Mouse (Mus musculus) gastrocnemius, postnatal 36 days (tissue): ENCODE results near the gene Ermap. TPM values are rescaled to one million over a fixed set of nuclear protein-coding genes. Genes with fewer than 3 reads are reported as not detected.

Source experiments
- DNase-seq, 2 experiments: peaks; one replicate each; pipeline ENCODE4 v3.0.0; 2022
- intact Hi-C: fragments of 180-260 bp; cut with DNase I; formaldehyde crosslinking; loops from one replicate; pipeline ENCODE4 v1.15.1; 2025
- total RNA-seq, 2 experiments: library from RNA; stranded (reverse); gene quantifications; 2 replicates each; pipeline ENCODE4 v1.2.3; 2021

Gene Ermap
- total RNA-seq, 2 experiments from 2014 or later: not detected

DNA sequence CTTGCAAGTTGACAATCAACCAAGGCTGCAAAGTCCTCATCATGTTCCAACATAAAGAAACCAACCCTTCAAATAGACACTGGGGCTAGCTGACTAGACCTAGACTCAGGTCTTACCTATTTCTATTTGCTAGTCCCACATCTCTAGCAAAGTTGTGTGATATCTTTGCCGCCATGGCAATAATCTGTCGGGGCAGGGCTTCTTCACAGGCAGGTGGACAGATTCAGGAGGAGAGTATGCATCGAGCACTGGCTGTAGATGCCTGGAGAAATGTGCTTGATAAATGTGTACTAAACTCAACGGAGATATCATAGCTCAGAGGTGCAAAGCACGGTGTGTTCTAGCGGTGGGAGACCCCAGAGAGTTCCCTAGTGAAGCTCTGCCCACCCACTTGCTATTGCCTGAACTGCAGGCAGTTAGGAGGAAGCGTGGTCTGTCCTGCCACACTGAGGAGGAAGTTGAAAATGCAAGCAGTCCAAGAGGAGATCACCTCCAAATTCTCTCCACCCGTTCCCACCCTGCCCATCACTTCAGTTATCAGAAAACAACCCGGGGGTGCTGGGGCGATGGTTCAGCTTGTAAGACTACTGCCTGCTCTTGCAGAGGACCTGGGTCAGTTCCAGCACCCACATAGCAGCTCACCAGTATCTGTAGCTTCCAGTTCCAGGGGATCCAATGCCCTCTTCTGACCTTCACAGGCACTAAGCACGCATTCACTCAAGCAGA lies 1.6 kb downstream of the Ermap start:
- DNase-seq: no peak
- intact Hi-C loops: loop anchor here (10.0 kb wide), 1 partner anchor 1153 kb away; no protein-coding TSS in a partner anchor

DNA sequence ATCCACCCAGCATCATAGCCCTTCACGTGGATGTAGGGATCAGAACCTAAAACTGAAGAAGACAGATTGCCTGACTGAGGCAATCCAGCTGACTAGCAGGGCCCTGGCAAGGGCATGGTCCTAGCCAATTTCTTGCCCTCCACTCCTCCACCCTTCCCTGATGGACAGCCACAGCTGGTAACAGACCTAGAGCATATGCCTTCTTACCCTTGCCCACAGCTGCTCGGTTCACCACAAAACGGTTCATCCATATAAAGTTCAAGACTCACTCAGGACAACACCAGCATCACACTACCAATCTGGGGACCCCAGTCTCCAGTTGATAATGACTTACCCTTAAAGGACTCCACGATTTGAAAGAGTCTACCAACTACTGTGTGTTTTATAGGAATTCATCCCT lies 4.0 kb downstream of the Ermap start:
- DNase-seq: no peak
- intact Hi-C loops: loop anchor here (10.0 kb wide), 1 partner anchor 1151 kb away; no protein-coding TSS in a partner anchor

DNA sequence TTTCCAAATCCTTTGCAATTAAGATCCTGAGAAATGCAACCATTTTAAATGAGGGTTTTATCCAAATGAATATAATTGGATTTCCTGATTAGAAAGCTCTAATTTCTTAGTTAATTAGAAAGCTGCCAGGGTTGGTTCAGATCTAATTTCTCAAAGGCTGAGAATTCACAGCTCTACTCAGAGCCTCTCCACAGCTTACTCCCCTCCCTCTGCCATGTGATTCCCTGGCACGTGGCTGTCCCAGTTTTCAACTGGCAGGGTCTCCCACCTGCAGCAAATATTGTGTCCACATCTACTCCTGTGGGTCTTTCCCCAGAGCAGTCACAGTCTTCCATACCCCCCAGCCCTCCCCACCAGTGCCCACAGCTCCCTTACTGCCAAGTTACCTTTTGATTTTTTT lies 6.3 kb downstream of the Ermap start:
- DNase-seq: no peak
- intact Hi-C loops: loop anchor here (10.0 kb wide), 1 partner anchor 1149 kb away; no protein-coding TSS in a partner anchor

DNA sequence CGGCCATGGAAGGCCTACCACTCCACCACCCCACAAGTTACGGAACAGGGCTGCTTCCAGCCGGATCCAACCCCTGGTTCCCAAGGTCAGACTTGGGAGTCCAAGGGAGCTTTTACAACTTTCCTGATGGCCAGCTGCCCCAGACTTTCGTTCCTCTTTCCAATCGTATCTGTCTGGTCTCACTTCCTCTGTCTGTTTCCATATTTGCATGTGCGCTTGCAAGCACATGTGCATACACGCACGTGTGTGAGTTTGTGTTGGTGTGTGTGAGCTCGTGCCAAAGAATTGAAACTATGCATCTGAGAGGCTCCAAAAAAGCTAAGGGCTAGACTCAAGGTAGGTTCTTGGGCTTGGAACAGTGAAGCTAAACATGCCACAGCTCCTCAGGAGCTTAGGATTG lies 8.4 kb downstream of the Ermap start:
- no peak for DNase-seq
- intact Hi-C loops: loop anchor here (10.0 kb wide), 1 partner anchor 1147 kb away; no protein-coding TSS in a partner anchor

DNA sequence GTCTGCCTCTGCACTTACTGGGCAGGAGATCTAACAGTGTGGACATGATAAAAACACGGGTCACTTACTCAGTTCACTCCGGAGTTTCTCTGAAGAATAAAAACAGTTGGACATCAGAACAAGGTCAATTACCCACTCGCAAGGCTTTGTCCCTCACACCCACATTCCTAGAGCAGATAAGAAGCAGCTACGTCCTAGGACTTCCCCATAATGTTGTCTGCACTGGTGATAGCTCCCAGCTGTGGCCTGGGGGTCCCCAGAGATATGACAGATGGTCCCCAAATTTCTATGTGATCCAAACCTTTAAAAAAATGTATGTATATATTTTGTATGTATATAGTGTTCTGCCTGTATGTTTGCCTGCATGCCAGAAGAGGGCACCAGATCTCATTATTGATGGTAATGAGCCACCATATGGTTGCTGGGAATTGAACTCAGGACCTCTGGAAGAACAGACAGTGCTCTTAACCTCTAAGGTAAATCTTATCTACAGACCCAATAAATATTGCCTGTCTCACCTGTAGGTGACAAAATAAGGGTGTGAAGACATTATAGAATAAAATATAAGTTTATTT lies 9.6 kb downstream of the Ermap start:
- DNase-seq: no peak
- intact Hi-C loops: loop anchor here (10.0 kb wide), 1 partner anchor 1145 kb away; no protein-coding TSS in a partner anchor

DNA sequence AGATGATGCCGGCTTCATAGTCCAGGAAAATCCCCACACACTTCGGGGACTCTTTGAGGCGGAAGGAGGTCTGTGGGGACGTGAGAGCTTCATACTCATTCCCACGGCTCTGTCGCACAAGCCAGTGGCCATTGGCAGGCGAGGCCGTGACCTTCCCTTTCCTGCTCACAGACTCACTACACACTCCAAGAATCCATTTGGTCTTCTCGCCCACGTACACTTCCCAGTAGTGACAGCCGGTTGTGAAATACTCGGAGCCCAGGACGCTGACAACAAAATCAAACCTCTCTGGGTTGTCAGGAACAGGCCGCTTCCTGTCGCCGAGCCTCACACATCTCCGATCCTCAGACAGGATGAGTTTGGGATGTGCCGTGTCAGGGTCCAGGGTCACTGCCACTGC lies 11.5 kb downstream of the Ermap start:
- DNase-seq: no peak

DNA sequence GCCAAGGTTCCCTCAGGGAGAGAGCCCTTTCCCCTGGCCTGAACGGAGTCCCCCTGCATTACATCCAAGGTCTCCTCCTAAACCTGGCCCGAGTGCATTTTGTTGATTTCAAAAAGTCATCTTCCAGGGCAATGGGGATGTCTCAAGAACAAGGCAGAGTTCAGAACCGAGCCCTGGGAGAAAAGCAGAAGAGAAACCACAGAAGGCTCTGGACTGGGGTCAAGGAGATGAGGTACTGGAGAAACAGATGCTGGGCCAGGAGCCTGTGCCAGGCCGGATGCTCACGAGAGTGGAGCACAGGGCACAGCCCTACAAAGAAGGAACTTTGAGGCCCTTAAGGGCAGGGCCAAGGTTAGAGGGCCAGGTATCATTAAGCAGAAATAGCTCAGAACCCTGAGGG lies 12.1 kb downstream of the Ermap start:
- intact Hi-C loops: no loop called here
- no peak for DNase-seq

More for the DNA sequence above, 11.5 kb downstream of the Ermap start:
- intact Hi-C loops: no loop called here

DNA sequence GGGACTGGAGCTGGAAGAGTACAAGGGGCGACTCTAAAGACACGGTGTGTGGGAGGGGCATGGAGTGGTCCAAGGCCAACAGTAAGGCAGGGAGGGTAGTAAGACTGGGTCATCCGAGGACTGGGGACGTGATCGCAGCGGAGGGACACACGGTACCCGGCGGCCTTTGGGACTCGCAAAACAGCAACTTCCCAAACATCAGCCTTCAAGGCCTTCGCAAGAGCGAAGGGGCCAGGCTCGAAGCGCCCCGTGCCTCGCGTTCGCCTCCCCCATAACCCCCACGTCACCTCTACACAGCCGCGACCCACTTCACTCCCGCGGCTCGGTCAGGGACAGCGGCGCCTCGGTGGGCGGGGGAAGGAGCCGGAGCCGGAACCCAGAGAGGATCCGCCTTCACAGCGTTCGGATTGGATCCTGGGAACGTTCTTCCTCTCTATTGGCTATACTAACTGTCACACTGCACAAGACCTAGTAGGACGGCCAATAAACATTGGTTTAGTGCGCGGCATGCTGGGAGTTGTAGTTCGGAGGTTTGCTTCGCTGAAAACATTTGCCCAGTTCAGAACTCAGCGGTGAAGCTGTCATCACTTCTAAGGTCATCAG lies 15.9 kb downstream of the Ermap start, which contains the start of gene Zfp691:
Zfp691 (minus strand) TSS at position 345 of the 603 bp plus-strand sequence.
- peak; percentile 85 to 88 for DNase-seq
- intact Hi-C loops: no loop called here

DNA sequence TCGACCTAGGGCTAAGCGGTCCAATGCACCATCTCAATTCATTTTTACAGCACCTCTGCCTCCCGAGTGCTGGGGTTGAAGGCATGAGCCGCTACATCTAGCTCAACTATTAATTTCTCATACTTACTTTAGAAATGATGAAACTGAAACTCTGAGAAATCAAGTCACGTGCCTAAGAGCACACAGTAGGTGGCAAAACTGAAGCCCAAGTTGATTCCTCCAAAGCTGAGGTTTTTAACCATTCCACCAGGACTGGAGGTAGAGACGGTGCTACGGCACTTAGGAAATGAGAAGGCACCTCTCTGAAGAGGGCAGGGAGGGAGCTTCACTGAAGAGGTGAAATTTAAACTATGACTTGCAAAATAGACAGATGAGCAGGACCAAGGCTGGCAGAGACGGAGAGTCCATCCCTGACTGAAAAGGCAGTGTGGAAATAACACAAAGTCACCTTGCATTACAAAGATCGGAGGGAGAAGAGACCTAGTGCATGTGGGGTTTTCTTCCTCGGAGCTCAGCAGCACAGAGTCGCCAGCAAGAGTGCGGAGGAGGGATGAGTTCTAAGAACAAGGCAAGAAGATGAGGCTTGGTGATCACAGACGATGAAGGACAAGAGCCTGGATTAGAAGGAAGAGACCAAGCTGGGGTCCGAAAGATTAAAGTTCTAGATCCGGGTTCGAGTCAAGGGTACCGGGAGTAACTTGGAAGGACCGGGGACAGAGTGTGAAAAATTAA lies 16.7 kb downstream of the Ermap start:
- intact Hi-C loops: no loop called here
- DNase-seq: no peak

DNA sequence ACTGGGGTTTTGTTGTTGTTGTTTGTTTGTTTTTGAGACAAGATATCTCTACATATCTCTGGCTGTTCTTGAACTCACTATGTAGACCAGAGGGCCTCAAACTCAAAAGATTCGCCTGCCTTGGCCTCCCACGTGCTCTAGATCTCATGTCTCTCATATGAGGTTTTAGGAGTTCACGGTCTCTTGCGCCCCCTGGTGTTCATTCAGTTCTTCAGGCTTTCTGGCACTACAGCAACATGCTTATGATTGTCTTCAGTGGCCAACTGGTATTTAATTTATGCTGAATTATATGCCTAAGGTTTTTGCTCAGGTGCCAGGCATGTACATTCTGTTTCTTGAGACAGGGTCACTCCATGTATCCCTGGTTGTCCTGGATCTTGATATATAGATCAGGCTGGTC lies 22.1 kb downstream of the Ermap start:
- intact Hi-C loops: loop anchor here (1.0 to 5.0 kb wide), 2 partner anchors 35 to 162 kb away; no protein-coding TSS in a partner anchor
- peak; percentile 61 to 70 for DNase-seq

DNA sequence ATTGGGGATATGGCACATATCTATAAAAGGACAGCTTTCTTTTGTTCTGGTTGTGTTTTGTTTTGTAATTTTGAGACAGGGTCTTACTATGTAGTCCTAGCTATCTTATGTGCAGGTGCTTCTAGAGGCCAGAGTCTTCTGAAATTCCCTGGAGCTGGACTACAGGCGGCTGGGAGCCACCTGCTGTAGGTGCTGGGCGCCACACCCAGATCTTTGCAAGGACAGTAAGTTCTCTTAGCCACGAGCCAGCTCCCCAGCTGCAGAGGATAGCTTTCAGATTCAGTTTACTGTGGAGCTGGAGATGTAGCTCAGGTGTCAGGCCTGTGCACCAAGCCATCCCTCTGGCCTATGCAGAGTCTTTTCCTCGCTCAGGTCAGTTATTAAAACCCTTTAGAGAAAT lies 22.7 kb downstream of the Ermap start:
- intact Hi-C loops: loop anchor here (1.0 to 5.0 kb wide), 2 partner anchors 35 to 162 kb away; no protein-coding TSS in a partner anchor
- no peak for DNase-seq

DNA sequence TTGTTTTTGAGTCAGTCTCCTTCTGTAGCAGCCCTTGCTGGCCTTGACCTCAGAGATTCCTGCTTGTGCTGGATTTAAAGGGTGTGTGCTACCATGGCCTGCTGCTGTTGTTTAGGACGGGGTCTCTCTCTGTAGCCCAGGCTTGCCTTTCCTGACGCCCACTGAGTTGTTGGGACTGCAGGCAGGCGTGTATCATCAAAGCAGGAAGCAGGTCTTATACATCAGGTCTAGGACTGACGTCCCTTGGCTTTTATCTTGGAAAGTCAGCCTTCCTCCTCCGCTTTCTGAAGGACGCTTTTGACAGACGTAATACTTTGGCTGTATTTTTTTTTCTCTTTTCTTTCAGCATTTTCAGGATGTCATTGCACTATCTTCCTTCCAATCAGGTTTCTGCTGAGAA lies 23.9 kb downstream of the Ermap start:
- DNase-seq: no peak
- intact Hi-C loops: loop anchor here (5.0 kb wide), 1 partner anchor 36 kb away; no protein-coding TSS in a partner anchor

DNA sequence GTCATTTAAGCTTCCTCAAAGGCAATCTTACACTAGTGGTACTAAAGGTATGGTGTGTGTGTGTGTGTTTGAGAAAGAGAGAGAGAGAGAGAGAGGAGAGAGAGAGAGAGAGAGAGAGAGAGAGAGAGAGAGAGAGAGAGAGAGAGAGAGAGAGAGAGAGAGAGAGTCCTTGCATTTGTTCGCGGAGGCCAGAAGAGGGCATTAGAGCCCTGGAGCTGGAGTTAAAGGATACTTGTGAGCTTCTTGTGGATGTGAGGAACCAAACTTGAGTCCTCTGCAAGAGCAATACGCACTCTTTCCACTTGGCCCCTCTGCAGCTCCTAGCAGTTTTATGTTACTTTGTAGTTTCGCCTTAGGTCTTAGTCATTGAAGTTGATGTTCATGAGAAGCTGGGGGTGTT lies 26.8 kb downstream of the Ermap start:
- no peak for DNase-seq
- intact Hi-C loops: no loop called here

DNA sequence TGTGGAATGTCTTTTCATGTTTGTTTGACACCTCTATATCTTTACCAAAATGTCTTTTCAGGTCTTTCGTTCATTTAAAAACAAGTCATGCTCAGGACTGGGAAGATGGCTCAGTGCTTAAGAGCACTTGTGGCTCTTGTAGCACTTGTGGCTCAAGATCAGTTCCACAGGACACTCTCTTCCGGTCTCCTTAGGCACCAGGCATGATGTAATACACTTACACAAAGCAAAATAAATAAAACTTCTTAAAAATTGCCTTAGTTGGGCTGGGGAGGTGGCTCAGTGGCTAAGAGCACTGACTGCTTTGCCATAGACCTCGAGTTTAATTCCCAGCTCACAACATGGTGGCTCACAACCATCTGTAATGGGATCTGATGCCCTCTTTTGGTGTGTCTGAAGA lies 28.5 kb downstream of the Ermap start:
- DNase-seq: no peak
- intact Hi-C loops: no loop called here

DNA sequence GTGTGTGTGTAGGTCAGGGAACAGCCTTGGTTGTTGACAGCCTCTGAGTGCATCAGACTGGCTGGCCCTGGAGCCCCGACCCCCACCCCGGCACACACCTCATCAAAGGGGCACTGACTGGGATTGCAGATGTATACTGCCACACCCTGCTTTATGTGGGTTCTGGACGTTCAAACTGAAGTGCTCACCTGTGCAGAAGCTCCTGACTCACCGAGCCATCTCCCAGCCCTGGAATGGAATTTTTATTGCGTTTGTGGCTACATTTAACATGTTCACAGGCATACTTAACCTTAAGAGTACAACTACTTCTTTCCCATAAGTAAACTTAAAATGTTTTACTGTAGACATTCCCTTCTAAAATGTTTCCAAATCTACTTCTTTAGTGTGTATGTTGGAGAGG lies 31.9 kb downstream of the Ermap start:
- intact Hi-C loops: no loop called here
- DNase-seq: no peak

DNA sequence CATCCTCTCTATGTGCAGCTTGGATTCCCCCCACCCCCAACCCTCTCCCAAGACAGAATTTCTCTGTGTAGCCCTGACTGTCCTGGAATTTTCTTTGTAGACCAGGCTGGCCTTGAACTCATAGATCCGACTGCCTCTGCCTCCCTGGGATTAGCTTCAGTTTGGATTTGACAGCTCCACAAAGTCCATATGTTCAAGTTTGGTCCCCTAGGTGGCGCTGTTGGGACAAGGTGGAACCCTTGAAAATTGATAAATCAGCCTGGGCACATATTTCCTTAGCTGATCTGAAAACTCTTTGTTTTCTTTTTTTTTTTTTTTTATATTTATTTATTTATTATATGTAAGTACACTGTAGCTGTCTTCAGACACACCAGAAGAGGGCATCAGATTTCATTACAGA lies 32.6 kb downstream of the Ermap start:
- peak in 1 of 2 experiments; percentile 38 for DNase-seq
- intact Hi-C loops: no loop called here

DNA sequence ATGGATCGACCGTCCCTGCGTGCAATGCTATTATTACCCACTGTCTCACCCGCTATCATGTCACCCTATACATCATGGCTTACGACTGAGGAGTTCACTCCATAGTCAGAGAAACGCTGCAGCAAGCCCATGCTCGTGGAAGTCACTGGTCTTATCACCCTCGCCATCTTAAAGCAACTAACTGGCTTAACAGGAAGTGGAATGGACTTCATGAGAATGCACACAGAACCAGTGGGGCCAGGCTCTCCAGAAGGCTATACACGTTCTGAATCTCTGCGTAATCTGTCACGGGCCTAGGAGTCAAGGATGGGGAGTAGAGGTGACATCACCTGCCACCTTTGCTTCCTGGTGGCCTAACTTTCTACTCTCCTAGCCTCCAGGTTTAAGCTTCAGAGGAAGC lies 41.1 kb downstream of the Ermap start:
- intact Hi-C loops: no loop called here
- no peak for DNase-seq

DNA sequence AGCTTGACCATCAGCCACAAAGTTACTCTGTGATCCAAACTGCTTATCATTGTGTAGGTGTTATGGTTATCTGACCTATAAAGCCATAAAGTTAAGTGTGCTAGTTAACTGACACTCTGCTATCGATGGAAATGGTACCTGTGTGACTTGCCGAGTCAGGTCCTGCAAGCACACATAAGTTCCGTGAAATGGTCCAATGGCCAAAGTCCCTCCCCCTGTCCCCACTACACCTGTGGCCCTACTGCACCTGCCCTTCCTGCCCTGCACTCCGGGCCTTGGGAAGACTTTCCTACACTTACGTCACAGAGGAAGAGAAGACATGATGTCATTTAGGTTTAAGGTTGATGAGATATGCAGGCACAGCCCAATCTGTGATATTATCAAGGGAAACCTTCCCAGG lies 42.5 kb downstream of the Ermap start:
- no peak for DNase-seq
- intact Hi-C loops: no loop called here

DNA sequence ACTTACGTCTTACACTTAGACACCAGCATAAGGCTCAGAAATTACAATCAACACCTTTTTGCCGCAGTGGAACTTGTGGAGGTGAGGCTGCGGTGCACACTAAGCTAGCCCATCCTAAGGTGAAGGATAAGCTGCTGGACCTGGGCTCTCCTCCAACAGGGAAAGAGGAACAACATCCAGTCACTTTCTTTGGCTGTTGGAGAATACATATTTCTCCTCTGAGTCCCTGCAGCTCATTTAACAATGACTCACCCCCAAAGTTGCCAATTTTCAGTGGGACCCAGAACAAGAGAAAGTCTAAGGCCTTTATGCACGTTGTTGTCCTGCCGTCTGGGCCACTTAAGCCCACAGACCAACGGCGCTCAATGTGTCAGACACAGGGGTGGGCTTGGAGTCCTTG lies 43.0 kb downstream of the Ermap start:
- intact Hi-C loops: no loop called here
- no peak for DNase-seq

DNA sequence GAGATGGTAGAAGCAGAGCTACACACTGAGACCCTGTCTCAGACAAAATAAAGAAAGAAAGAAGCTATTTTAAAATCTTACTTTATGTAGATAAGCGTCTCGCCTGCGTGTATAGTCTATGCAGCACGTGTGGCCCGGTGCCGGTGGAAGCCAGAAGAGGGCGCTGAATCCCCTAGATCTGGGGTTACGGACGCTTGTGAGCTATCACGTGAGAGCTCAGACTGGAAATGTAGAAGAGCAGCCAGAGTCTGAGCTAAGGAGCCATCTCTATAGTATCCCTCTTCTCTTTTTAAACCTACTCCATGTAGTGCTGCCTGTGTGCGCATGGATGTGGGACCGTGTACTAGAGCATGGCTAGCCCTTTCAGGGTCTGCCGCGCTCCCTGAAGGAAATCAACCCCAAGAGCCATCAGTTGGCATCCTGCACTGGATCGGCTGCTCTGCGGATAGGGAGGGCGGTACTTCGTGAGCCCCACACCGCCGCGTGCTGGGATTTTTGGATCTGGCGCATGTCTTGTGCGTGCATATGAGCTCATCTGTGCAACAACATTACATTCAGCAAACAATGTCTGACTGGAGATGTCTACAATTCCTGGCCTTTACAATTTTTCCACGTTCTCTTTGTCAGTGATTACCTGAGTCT lies 47.5 kb downstream of the Ermap start:
- no peak for DNase-seq
- intact Hi-C loops: no loop called here
